Mouse (Mus musculus) lung, adult 2 months (tissue): Measurements from ENCODE around the gene Rbsn. TPM values are rescaled to one million over a fixed set of nuclear protein-coding genes. Genes with fewer than 3 reads are reported as not detected.

ENCODE experiments used
- DNase-seq: peaks from one replicate; pipeline ENCODE4 v3.0.0; 2022
- H3K4me1 ChIP-seq: fragments of 200-500 bp; 2 replicates; pipeline ENCODE4 v1.6.1; 2011; ENCODE audit warnings: low read length; ENCODE audit not compliant: control insufficient read depth, insufficient read depth
- H3K4me3 ChIP-seq: fragments of 200-500 bp; replicated peaks from 2 replicates; pipeline ENCODE3; 2011; ENCODE audit warnings: low read depth, mild to moderate bottlenecking, control low read depth, low read length; ENCODE audit errors: extremely low read depth
- CTCF ChIP-seq: fragments of 200-500 bp; IDR thresholded peaks from 2 replicates; pipeline ENCODE4 v1.5.1; 2011; ENCODE audit warnings: mild to moderate bottlenecking, low read length, control low read depth; ENCODE audit not compliant: insufficient read depth
- POLR2A ChIP-seq: fragments of 200-500 bp; IDR thresholded peaks from 2 replicates; pipeline ENCODE4 v1.6.1; 2011; ENCODE audit warnings: low read depth, mild to moderate bottlenecking, control low read depth, low read length, borderline replicate concordance; ENCODE audit errors: extremely low read depth
- WGBS: fragments of 180-500 bp; shearing (Covaris S2); methylation state at CpG from one replicate; pipeline ENCODE4 v1.1.7; 2018; 5-methylcytosine and 5-hydroxymethylcytosine counted together
- polyA plus RNA-seq: library from polyadenylated mRNA; depleted of rRNA; stranded (reverse); fragments of >200 nt; gene quantifications from 2 replicates; pipeline ENCODE4 v1.2.3, GENCODE M21; 2012; rRNA removed

Gene Rbsn
- 9.7 and 13.3 TPM in 2 replicates for polyA plus RNA-seq

DNA sequence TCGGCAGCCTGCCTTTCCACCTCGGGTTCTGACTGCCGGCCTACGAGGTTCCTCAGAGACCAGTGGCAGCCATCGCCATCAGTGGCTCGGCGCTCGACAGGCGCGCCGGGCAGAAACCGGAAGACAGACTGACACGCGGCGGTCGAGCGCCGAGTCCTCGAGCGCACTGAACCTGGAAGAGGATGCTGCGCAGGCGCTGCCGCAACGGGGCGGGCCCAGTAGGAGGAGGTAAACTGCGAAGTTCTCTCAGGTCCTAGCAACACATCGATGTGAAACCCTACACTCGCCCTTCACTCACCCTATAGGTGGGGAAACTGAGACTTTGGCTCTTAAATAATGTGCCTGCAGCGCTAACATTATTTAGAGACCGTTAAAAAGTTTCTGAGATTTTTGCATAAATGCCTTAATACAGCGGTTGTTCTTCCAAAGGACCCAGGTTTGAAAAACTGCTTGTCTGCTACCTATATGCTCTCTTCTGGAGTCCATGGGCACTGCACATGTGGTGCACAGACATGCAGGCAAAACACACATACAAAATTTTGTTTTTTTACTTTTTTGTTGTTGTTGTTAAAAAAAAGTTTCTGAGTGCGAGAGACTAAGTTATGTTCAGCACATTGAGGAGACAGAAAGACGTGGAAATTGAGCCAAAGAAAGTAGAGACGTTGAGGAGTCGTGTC is at the start of gene Rbsn:
Gene Rbsn (minus strand): TSS at position 153 of the 677 bp plus-strand sequence.
- peak; percentile 83 for DNase-seq

DNA sequence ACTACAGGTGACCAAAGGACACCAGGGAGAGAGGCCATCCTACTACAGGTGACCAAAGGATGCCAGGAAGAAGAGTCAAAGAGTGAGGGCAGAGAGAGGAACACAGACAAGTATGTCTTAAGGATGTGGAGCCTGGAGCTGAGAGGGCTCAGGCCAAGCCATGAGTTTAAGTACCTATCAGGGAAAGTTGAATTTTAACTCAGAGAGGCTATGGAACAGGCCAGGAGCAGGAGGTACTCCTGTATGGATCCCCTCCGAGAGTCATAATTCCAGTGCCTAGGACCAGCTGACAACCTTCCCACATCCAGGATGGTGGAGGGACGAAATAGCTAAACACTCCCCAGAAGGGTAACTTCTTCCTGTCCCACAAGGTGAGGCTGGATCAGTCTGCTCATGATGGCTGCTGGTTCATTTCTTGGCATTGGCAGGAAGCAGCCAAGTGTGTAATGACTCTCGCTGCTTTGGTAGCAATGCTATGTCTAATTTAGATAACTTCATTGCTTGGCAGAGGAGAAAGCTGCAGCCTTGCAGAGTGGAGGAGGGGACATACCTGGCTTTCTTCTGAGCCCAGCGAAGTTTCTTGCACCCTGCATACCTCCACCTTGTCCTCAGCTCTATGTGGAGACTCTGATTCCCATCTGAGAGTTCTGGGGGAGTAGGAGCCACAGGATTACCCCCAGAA is 46.6 kb upstream of the Rbsn start:
- TF ChIP-seq CTCF (no peak), POLR2A (no peak)
- WGBS = 67% methylated on average over 4 of the region's 4 CpGs
- DNase-seq = no peak
- H3K4me3 ChIP-seq = no peak overlapping the region
- H3K4me1 ChIP-seq = no peaks in the 10 kb centered on the region

More for the DNA sequence above, at the start of gene Rbsn:
- H3K4me1 ChIP-seq = no peaks in the 10 kb centered on the region; the same call in 1 of the 2 replicates
- peak within 1 kb of the TSS; percentile 91 for H3K4me3 ChIP-seq
- WGBS = 9% methylated on average over 35 of the region's 35 CpGs
- TF ChIP-seq POLR2A (peak; percentile 65; the same call in 1 of the 2 replicates), CTCF (no peak)

DNA sequence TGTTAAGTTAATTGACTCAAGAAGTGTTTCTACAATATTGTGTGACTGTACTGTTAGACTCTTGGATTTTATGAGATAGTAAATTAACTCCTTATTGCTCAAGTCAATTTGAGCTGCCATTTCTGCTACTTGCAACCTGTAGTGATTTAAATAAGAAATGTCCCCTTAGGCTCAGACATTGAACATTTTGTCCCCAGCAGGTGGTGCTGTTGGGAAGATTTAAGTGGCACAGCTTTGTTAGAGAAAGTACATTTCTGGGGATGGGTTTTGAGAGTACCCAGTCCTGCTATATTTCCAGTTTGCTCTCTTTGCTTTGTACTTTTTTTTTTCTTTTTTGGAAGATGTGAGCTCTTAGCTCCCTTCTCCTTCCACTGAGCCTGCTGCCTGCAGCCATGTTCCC is 40.6 kb upstream of the Rbsn start:
- DNase-seq = no peak
- TF ChIP-seq POLR2A (no peak), CTCF (no peak)

DNA sequence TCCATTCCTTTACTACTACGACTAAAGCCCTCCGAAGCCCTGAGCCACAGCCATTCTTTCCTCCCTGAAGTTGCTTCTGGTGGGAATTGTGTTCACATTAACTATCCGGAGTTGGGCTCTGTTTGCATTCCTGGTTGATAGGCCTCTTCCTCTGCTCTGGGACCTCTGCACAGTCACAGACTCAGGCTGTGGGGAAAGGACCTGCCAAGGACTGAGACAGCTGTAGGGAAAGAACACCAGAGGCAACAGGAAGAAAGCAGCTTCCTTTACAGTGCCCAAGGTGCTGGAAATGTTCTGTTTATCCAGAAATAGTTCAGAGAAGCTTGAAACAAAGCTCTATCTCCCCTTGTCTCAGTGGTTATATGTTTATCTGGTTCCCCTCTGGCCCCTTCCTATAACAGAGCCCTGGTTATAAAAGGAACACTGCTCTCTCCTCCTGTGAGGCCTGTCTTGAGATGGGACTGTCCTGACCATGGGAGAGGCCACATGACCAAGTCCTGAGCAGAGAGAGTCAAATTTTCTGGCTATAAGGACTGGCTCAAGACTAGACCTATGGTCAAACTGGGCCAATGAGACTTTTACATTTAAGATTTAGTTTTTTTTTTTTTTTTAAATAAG is 38.6 kb upstream of the Rbsn start:
- Histone ChIP-seq H3K4me3 (no peak overlapping the region), H3K4me1 (no peaks in the 10 kb centered on the region)
- WGBS = 49% methylated on average over 3 of the region's 3 CpGs
- TF ChIP-seq CTCF = no peak
- no peak for TF ChIP-seq POLR2A
- DNase-seq = no peak

More for the DNA sequence above, 40.6 kb upstream of the Rbsn start:
- H3K4me1 ChIP-seq = no peaks in the 10 kb centered on the region
- no peak overlapping the region for H3K4me3 ChIP-seq

DNA sequence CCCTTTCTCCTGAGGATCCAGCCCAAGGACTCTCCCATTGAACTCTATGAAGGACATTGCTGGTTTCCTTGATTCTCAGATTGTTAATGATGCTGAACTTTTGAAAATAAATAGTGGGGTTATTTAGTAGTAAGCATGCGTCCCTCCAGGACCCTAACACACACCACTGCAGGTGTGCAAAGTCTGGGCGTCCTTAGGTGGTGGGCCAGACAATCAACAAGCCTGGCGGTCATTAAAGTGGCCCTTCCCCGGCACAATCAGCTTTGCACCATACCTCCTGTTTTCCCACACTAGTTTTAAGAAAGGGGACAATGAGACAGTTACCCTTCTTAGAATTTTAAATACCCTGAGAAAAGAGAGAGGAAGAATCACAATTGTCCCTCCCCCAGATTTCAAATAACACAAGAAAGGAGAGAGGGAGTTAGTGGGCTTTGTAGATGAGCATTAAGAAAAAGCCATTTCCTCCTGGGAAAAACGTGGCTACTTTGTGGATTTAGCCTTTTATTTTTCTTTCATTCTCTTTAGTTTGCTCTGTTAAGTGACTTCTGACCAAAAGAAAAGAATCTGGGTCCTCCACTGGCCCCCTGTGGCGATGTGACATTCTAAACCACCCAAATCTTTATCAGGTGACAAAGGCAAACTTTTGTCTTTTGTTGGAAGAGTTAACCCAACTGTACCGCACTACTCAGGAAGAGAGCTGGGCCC is 32.6 kb upstream of the Rbsn start:
- 35% methylated on average over 7 of the region's 7 CpGs for WGBS
- no peaks in the 10 kb centered on the region for H3K4me1 ChIP-seq
- DNase-seq = no peak
- H3K4me3 ChIP-seq = no peak overlapping the region
- TF ChIP-seq CTCF = no peak
- no peak for TF ChIP-seq POLR2A

DNA sequence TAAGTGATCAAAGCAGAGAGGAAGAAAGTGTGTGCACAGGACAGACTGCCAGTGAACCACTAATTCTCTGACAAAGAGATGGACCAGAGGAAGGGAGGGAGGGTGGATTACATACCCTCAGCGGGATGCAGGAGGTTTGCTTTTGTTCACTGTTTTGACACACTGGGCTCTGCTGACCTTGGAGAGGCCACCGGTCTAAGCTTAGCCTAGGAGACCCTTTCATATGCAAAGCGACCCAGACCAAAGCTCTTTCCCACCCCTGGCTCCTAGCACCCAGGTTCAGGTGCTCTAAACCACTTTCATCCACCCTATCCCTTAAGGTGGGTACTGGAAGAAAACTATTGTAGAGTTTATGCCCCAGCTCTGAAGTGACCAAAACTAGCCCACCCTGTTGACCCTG is 31.6 kb upstream of the Rbsn start:
- TF ChIP-seq CTCF (no peak), POLR2A (no peak)
- 44% methylated on average over 3 of the region's 3 CpGs for WGBS
- no peak overlapping the region for H3K4me3 ChIP-seq
- H3K4me1 ChIP-seq = no peaks in the 10 kb centered on the region
- DNase-seq = no peak

DNA sequence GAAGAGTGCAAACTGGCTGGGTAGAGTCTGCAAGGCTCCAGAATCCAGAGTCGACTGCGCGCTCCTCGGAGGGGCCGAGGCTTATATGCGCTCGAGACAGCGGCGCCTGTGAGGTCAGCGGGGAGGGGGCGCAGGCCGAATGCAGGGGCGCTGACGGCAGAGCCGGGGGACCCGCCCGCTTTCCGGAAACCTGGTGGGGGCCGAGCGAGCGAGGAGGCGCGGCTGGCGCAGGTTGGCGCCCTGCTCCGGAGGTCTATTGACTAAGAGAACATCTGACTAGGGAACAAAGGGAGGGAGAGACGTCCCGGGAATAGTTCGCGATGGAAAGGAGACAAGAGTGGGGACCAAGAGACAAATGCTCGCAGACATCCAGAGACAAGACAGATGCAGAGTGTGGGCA is 29.9 kb upstream of the Rbsn start, which contains the start of gene Trh:
Gene Trh (minus strand): TSS at position 60 of the 400 bp plus-strand sequence.
- TF ChIP-seq CTCF (no peak), POLR2A (no peak)
- WGBS = 2% methylated on average over 31 of the region's 31 CpGs

DNA sequence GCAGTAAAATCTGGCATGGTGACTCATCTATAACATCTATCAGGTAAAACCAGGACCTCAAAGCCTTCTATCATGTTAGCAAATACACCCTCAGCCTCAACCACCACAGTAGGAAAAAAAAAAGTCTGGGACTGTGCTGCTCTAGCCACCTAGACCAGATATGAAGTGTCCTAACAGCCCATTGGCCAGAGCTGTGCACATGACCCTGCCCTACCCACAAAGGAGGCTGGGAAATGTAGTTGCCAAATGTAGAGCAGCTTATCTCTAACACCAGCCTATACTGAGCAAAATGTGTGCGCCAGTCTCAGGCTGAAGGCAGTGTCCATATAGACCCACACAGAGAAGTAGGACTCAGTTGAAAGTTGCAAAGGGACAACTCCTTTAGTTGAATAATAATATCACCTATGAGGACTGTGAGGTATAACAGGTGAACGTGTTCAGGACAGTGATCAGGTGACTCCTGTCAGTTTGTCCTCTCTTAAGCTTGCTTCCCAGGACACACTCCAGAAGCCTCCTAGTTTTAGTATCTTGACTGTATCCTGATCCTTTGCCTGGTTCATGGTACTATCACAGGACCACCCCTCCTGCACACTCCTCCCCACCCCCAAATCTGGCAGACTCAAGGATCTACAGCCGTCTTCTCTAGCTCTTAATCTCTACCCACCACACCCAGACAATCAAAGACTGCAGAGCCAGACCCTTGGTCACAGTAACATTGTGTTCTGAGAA is 26.6 kb upstream of the Rbsn start:
- Histone ChIP-seq H3K4me1 (no peaks in the 10 kb centered on the region), H3K4me3 (no peak overlapping the region)
- peak; percentile 38 for DNase-seq
- no peak for TF ChIP-seq CTCF
- TF ChIP-seq POLR2A = no peak
- 54% methylated on average over 3 of the region's 3 CpGs for WGBS

More for the DNA sequence above, 29.9 kb upstream of the Rbsn start, which contains the start of gene Trh:
- Histone ChIP-seq H3K4me1 (no peaks in the 10 kb centered on the region), H3K4me3 (no peak within 1 kb of the TSS)
- no peak for DNase-seq
